Mouse (Mus musculus) ES-Bruce4 (cell line): ENCODE measurements at regions not wholly inside any gene's neighbourhood (a gene's known extent, or its start where the extent isn't known, plus 50 kb on each side); places are given as distances from the start of the nearest gene placed in this dataset.

ENCODE experiments used
- CTCF ChIP-seq: IDR thresholded peaks from one replicate; pipeline ENCODE4 v1.8.1; 2011; ENCODE audit warnings: low read depth, low read length
- EP300 ChIP-seq: IDR thresholded peaks from 2 replicates; pipeline ENCODE4 v1.6.1; 2011; ENCODE audit warnings: low read depth, low read length; ENCODE audit not compliant: insufficient read depth
- POLR2A ChIP-seq: IDR thresholded peaks from one replicate; pipeline ENCODE4 v1.8.1; 2011; ENCODE audit warnings: low read length; ENCODE audit not compliant: insufficient read depth

DNA sequence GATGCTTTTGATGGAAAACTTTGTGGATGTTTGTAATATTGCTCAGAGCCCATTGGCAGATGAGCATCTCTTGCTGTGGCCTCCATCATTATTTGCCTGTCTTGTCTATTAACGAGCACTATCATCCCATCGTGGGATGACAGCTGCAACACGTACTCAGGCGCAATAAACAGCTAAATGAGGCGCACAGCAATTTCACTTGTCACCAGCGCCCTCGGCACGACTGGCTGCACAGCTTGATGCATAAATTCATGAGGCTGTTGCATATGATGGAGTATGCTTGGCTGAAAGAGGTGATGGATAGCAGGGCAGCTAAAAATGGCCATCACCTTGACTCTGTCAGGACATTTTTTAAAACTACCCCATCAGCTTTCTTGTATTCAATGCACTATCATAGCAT, 853.1 kb upstream of the Pou3f2 start:
- no peak for TF ChIP-seq CTCF
- no peak for TF ChIP-seq POLR2A
- TF ChIP-seq EP300, result no peak
